Mouse (Mus musculus): Measurements from ENCODE around the gene Gstm5.
A peak's percentile ranks its signal among the peaks of the same experiment; 100 is the strongest.

Gene Gstm5

DNA sequence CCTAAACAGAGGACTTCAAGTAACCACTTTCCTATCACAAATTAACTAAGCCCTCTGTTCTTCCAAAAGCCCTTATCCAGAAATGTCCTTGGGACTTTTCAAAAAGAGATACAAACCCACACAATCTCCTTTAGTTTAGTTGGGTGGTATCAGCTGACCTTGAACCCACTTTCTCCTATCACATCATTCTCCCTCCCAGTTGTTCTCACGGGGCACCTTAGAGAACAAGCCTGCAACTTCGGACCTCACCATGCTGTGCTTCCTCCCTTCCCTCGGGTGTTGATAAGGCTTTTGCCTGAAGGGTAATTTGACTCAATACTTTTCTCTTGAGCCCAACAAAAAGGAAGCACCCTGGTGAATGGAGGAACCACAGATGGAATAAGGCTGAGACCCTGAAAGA lies 40.3 kb downstream of the Gstm5 start:
- no peak for DNase-seq

DNA sequence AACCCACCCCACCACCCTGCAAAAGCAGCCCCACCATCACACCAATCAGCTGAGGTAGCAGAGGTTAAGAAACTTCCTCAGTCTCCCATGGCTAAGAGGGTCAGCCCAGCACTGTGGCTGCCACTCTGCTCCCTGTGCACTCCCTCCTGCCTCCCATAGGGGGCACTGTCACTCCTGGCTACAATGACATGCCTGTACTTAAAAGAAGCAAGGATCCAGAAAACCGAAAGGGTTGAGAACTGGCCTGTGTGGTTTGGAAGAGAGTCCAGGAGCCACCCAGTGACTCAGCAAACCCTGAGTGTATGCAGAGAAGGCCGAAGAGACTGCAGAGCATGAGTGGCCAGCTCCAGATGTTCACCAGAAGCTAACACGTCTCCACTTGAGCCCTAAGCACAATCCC lies 43.8 kb downstream of the Gstm5 start:
- DNase-seq = peak; percentile 86

DNA sequence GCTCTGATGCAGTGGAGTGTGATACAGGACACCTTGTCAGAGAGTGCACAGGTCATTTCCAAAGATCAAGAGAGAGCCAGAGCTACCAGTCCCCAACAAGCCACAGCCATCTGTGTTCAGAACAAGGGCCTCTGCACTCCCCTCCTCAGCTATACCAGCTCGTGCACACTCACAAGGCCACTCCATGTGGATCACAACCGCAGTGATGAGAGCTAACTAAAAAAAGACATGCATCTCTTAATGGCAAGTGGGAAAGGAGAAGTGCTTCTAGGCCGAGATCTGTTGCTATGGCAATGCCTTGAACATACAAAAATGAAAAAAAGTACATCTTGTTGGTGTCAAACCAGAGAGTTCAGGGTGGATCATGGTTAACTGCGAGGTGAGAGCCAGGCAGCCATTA lies 44.2 kb downstream of the Gstm5 start:
- no peak for DNase-seq

DNA sequence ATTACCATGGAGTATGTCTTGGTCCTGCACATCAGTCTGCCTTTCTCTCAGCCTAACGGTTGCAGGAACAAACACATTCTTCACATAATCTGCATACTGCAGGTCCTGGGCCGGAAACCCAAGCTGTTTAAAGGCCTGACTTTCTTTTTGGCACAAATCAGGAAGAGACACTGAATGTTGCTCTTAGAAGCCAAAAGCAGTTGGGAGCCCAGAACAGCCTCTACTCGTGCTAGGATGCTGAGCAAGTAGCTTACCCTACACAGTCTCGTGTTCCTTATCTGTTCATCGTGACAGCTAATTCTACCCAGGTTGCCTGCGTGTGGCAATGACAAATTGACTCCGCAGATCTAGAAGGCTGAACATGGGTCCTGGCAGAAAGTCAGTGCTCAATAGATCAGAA lies 44.9 kb downstream of the Gstm5 start:
- no peak for DNase-seq

DNA sequence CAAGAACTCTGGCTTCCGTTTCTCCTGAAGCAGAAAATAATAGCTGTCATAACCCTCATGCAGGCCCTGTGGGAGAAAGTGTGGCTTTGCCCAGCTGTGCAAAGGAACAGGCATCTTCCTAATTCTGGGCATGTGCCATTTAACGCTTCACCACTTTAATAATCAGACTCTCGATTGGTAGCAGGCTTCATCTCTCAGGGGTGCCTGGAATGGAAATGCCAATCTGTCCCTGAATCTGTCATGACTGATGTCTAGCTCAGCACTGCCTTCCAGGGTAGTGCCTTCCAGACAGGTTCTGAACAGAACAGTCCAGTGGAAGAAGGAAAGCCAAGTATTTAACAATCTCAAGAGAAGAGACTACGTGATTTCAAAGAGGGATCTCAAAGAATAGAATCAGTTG lies 45.6 kb downstream of the Gstm5 start:
- DNase-seq = no peak

DNA sequence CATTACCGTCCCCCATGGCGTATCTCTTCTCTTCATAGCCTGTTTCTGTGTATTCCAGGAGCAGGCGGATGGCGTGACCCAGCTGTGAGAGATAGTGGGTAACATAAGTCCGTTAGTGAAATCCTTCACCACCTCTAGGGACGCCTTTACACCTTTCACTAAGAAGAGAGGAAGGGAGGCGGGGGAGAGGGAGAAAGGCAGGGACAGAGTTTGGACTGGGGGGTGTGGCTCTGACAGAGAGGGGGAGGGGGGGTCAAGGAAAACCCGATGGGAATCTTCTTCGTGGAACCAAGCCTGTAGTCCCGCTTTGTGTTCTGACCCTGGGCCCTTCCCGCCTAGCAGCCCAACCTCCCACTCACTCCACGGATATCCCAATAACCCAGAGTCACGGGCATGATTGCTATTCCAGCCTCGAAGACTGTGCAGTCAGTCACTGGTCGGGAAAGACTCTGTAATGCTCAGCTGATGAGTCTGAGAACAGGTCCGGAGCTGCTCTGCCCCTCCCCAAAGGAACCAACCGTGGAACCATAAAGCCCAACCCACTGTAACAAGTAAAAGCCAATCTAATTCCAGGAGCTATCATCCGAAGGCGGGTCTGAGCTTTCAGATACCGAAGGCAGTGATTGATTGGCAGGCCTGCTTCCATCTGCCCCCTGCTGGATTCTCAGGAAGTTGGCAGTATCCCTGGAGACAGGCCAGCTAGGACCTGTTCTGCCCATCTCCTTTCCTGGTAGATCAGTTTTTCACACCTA lies 47.8 kb downstream of the Gstm5 start, which contains the start of gene Gstm6:
Gene Gstm6, minus strand, starts transcription at position 511 of the 752 bp plus-strand sequence.
- DNase-seq = peak; percentile 73

DNA sequence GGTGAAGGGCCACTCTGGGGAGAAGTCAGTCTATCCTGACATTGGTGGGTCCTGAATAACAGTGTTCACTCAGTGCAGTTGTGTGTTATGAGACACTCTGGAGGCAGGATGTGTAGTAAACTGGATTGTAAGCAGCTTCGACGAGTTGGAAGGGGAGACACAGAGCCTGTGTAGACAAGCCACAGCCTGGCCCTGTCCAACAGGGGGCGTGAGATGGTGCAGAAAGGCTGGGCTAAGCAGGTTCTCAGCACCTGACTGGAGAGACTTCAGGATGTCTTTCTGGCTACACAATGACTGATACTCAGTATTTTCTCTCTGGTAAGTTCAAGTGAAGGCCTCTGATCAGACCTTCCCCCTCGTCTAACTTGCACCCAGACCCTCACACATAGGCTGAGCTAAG lies 50.1 kb downstream of the Gstm5 start:
- no peak for DNase-seq
